Mouse (Mus musculus) midbrain, embryonic 16.5 days (tissue): ENCODE results near the gene Kcna7. TPM values are rescaled to one million over a fixed set of nuclear protein-coding genes. Genes with fewer than 3 reads are reported as not detected.
"Not testable (repeated sequence)": the region's sequence is repeated elsewhere in the genome, so short reads cannot be mapped to it uniquely, and the experiment has no call there.

Source experiments
- ATAC-seq: fragments of 200-750 bp; cut with Nextera tagmentation; 2 replicates; pipeline ENCODE4 v1.8.0; 2017; ENCODE audit warnings: moderate TSS enrichment
- H3K27ac ChIP-seq: fragments of 300-500 bp; sonication (generic); 2 replicates; pipeline ENCODE4 v1.5.1; 2014; ENCODE audit warnings: mild to moderate bottlenecking, low read length, mixed read lengths
- H3K27me3 ChIP-seq: fragments of 300-500 bp; sonication (generic); 2 replicates; pipeline ENCODE4 v1.6.1; 2014; ENCODE audit warnings: low read depth, low read length, mixed read lengths; ENCODE audit not compliant: control insufficient read depth, insufficient read depth
- H3K36me3 ChIP-seq: fragments of 300-500 bp; sonication (generic); 2 replicates; pipeline ENCODE4 v1.6.1; 2014; ENCODE audit warnings: mild to moderate bottlenecking, low read length, moderate library complexity, mixed read lengths; ENCODE audit not compliant: control insufficient read depth, insufficient read depth
- H3K4me1 ChIP-seq: fragments of 300-500 bp; sonication (generic); 2 replicates; pipeline ENCODE4 v1.6.1; 2014; ENCODE audit warnings: mild to moderate bottlenecking, low read length, mixed read lengths; ENCODE audit not compliant: control insufficient read depth, insufficient read depth
- H3K4me2 ChIP-seq: fragments of 300-500 bp; sonication (generic); 2 replicates; pipeline ENCODE4 v1.6.1; 2014; ENCODE audit warnings: mild to moderate bottlenecking, low read length, mixed read lengths
- H3K4me3 ChIP-seq: fragments of 300-500 bp; sonication (generic); 2 replicates; pipeline ENCODE4 v1.5.1; 2014; ENCODE audit warnings: low read depth, mild to moderate bottlenecking, low read length, moderate library complexity, mixed read lengths
- H3K9ac ChIP-seq: fragments of 300-500 bp; sonication (generic); 2 replicates; pipeline ENCODE4 v1.6.1; 2014; ENCODE audit warnings: low read depth, low read length, mixed read lengths
- H3K9me3 ChIP-seq: fragments of 300-500 bp; sonication (generic); replicated peaks from 2 replicates; pipeline ENCODE4 v1.6.1; 2014; ENCODE audit warnings: mild to moderate bottlenecking, low read length, mixed read lengths; ENCODE audit not compliant: control insufficient read depth, poor library complexity, severe bottlenecking
- WGBS: fragments of 180-500 bp; shearing (Covaris S2); extraction: QIAGEN DNeasy Blood & Tissue Kit; methylation state at CpG from one replicate; pipeline ENCODE4 v1.1.7; 2014; 5-methylcytosine and 5-hydroxymethylcytosine counted together
- polyA plus RNA-seq: library from polyadenylated mRNA; unstranded; fragments of >200 nt; fragmentation: Nextera tagmentation; extraction: Ambion mirVana; gene quantifications from 2 replicates; pipeline ENCODE4 v1.2.1, GENCODE M21; 2015

Kcna7 gene
- not detected in 2 replicates for polyA plus RNA-seq

GRCm38 (mm10) chr7:45405091-45406075 lies at the start of gene Kcna7:
Gene Kcna7 (plus strand): TSS chr7:45405653.
- peaks cover 2% of the 10 kb centered on the region; the same call in 1 of the 2 replicates for H3K4me1 ChIP-seq
- peaks cover 55% of the 10 kb centered on the region for H3K27me3 ChIP-seq
- H3K9me3 ChIP-seq: no peaks in the 10 kb centered on the region
- H3K27ac ChIP-seq: no peak within 1 kb of the TSS
- H3K4me2 ChIP-seq: peak within 1 kb of the TSS; percentile 55
- ATAC-seq: no peak
- peak within 1 kb of the TSS; percentile 38 for H3K4me3 ChIP-seq
- H3K9ac ChIP-seq: no peak within 1 kb of the TSS
- no peaks in the 10 kb centered on the region for H3K36me3 ChIP-seq
- 12% methylated on average over 28 of the region's 28 CpGs for WGBS

- Histone ChIP-seq H3K4me3 (no peak overlapping the region), H3K9me3 (no peaks in the 10 kb centered on the region), H3K36me3 (peaks cover 58% of the 10 kb centered on the region), H3K27ac (no peak overlapping the region), H3K27me3 (no peaks in the 10 kb centered on the region), H3K4me2 (no peak overlapping the region), H3K9ac (no peak overlapping the region), H3K4me1 (peaks cover 3% of the 10 kb centered on the region)
- no peak for ATAC-seq
- WGBS: 57% methylated on average over 13 of the region's 13 CpGs
Observed at GRCm38 (mm10) chr7:45356087-45356486, 49.4 kb upstream of the Kcna7 start.

GRCm38 (mm10) chr7:45359081-45359480 lies 46.4 kb upstream of the Kcna7 start:
- not testable (repeated sequence) for H3K9me3 ChIP-seq, ATAC-seq, H3K9ac ChIP-seq, H3K27me3 ChIP-seq, H3K4me2 ChIP-seq, H3K27ac ChIP-seq, H3K4me3 ChIP-seq
- H3K4me1 ChIP-seq: peaks cover 18% of the 10 kb centered on the region
- H3K36me3 ChIP-seq: peaks cover 41% of the 10 kb centered on the region
- 70% methylated on average over 8 of the region's 11 CpGs for WGBS

- peak overlapping the region; percentile 46; the same call in 1 of the 2 replicates for H3K4me3 ChIP-seq
Observed at GRCm38 (mm10) chr7:45360404-45361125, 44.9 kb upstream of the Kcna7 start.

GRCm38 (mm10) chr7:45361243-45361804 lies 44.1 kb upstream of the Kcna7 start:
- H3K27me3 ChIP-seq: no peaks in the 10 kb centered on the region
- ATAC-seq: peak; percentile 85
- H3K4me2 ChIP-seq: peak overlapping the region; percentile 70
- no peaks in the 10 kb centered on the region for H3K9me3 ChIP-seq
- peak overlapping the region; percentile 68 for H3K9ac ChIP-seq
- H3K4me3 ChIP-seq: peak overlapping the region; percentile 46
- WGBS: under 1% methylated on average over 43 of the region's 43 CpGs
- H3K36me3 ChIP-seq: peaks cover 25% of the 10 kb centered on the region
- peak overlapping the region; percentile 58 for H3K27ac ChIP-seq
- H3K4me1 ChIP-seq: peaks cover 31% of the 10 kb centered on the region

More at GRCm38 (mm10) chr7:45360404-45361125, 44.9 kb upstream of the Kcna7 start:
- Histone ChIP-seq H3K36me3 (peaks cover 33% of the 10 kb centered on the region), H3K9me3 (no peaks in the 10 kb centered on the region), H3K27ac (no peak overlapping the region), H3K27me3 (no peaks in the 10 kb centered on the region), H3K9ac (no peak overlapping the region), H3K4me2 (peak overlapping the region; percentile 70; the same call in 1 of the 2 replicates), H3K4me1 (peaks cover 30% of the 10 kb centered on the region)
- 53% methylated on average over 18 of the region's 18 CpGs for WGBS
- ATAC-seq: peak; percentile 7; the same call in 1 of the 2 replicates

- H3K9me3 ChIP-seq: no peaks in the 10 kb centered on the region
- no peak for ATAC-seq
- peaks cover 32% of the 10 kb centered on the region for H3K4me1 ChIP-seq
- no peak overlapping the region for H3K4me3 ChIP-seq
- H3K27ac ChIP-seq: no peak overlapping the region
- WGBS: 8% methylated on average over 13 of the region's 13 CpGs
- peaks cover 13% of the 10 kb centered on the region for H3K36me3 ChIP-seq
- H3K4me2 ChIP-seq: no peak overlapping the region
- no peak overlapping the region for H3K9ac ChIP-seq
- H3K27me3 ChIP-seq: no peaks in the 10 kb centered on the region
Observed at GRCm38 (mm10) chr7:45362801-45363200, 42.7 kb upstream of the Kcna7 start.

GRCm38 (mm10) chr7:45363983-45364382 lies 41.5 kb upstream of the Kcna7 start:
- no peak overlapping the region for H3K9ac ChIP-seq
- H3K9me3 ChIP-seq: no peaks in the 10 kb centered on the region
- peaks cover under 1% of the 10 kb centered on the region; the same call in 1 of the 2 replicates for H3K27me3 ChIP-seq
- 83% methylated on average over 2 of the region's 2 CpGs for whole genome bisulfite sequencing
- no peak overlapping the region for H3K4me3 ChIP-seq
- ATAC-seq: no peak
- no peak overlapping the region for H3K4me2 ChIP-seq
- H3K36me3 ChIP-seq: peaks cover 6% of the 10 kb centered on the region; the same call in 1 of the 2 replicates
- H3K27ac ChIP-seq: no peak overlapping the region
- peaks cover 36% of the 10 kb centered on the region for H3K4me1 ChIP-seq

GRCm38 (mm10) chr7:45365742-45366651 lies 39.5 kb upstream of the Kcna7 start:
- no peak for ATAC-seq
- WGBS: 4% methylated on average over 33 of the region's 35 CpGs
- H3K4me1 ChIP-seq: peaks cover 46% of the 10 kb centered on the region
- H3K4me2 ChIP-seq: peak overlapping the region; percentile 80
- no peaks in the 10 kb centered on the region for H3K9me3 ChIP-seq
- peak overlapping the region; percentile 87 for H3K27ac ChIP-seq
- H3K27me3 ChIP-seq: peaks cover 3% of the 10 kb centered on the region; the same call in 1 of the 2 replicates
- H3K9ac ChIP-seq: peak overlapping the region; percentile 94
- no peaks in the 10 kb centered on the region for H3K36me3 ChIP-seq
- peak overlapping the region; percentile 79 for H3K4me3 ChIP-seq
